Mouse (Mus musculus) embryonic facial prominence, embryonic 14.5 days (tissue): Measurements from ENCODE around the gene Ech1. TPM values are rescaled to one million over a fixed set of nuclear protein-coding genes. Genes with fewer than 3 reads are reported as not detected.
A peak's percentile ranks its signal among the peaks of the same experiment; 100 is the strongest.

Experiments used
- ATAC-seq: fragments of 200-750 bp; cut with Nextera tagmentation; 2 replicates; pipeline ENCODE4 v1.8.0; 2017; ENCODE audit warnings: low read depth, moderate number of reproducible peaks, moderate TSS enrichment
- DNase-seq: peaks from one replicate; pipeline ENCODE4 v3.0.0-alpha.2; 2015; ENCODE audit warnings: low spot score
- H3K27ac ChIP-seq: fragments of 300-500 bp; sonication (generic); replicated peaks from 2 replicates; pipeline ENCODE4 v1.5.1; 2014; ENCODE audit warnings: low read depth, mild to moderate bottlenecking, low read length, moderate library complexity
- H3K27me3 ChIP-seq: fragments of 300-500 bp; sonication (generic); replicated peaks from 2 replicates; pipeline ENCODE4 v1.6.1; 2014; ENCODE audit warnings: low read length; ENCODE audit not compliant: control insufficient read depth, insufficient read depth
- H3K36me3 ChIP-seq: fragments of 300-500 bp; sonication (generic); 2 replicates; pipeline ENCODE4 v1.6.1; 2014; ENCODE audit warnings: low read length, mixed read lengths; ENCODE audit not compliant: control insufficient read depth, insufficient read depth
- H3K4me1 ChIP-seq: fragments of 300-500 bp; sonication (generic); 2 replicates; pipeline ENCODE4 v1.6.1; 2014; ENCODE audit warnings: antibody characterized with exemption, low read length; ENCODE audit not compliant: control insufficient read depth, insufficient read depth
- H3K4me2 ChIP-seq: fragments of 300-500 bp; sonication (generic); 2 replicates; pipeline ENCODE4 v1.6.1; 2014; ENCODE audit warnings: low read depth, mild to moderate bottlenecking, low read length, moderate library complexity, mixed read lengths
- H3K4me3 ChIP-seq: fragments of 300-500 bp; sonication (generic); 2 replicates; pipeline ENCODE4 v1.5.1; 2014; ENCODE audit warnings: low read depth, mild to moderate bottlenecking, low read length
- H3K9ac ChIP-seq: fragments of 300-500 bp; sonication (generic); 2 replicates; pipeline ENCODE4 v1.6.1; 2014; ENCODE audit warnings: low read depth, mild to moderate bottlenecking, low read length, moderate library complexity, mixed read lengths
- H3K9me3 ChIP-seq: fragments of 300-500 bp; sonication (generic); 2 replicates; pipeline ENCODE4 v1.6.1; 2016; ENCODE audit warnings: low read length; ENCODE audit not compliant: control insufficient read depth
- WGBS: fragments of 180-500 bp; shearing (Covaris S2); extraction: QIAGEN DNeasy Blood & Tissue Kit; methylation state at CpG from one replicate; pipeline ENCODE4 v1.1.7; 2014; 5-methylcytosine and 5-hydroxymethylcytosine counted together
- polyA plus RNA-seq: library from polyadenylated mRNA; unstranded; fragments of >200 nt; fragmentation: Nextera tagmentation; extraction: Ambion mirVana; gene quantifications from 2 replicates; pipeline ENCODE4 v1.2.1, GENCODE M21; 2014

The Ech1 gene
- polyA plus RNA-seq, 1 experiment from 2014 or later, result 183 TPM

DNA sequence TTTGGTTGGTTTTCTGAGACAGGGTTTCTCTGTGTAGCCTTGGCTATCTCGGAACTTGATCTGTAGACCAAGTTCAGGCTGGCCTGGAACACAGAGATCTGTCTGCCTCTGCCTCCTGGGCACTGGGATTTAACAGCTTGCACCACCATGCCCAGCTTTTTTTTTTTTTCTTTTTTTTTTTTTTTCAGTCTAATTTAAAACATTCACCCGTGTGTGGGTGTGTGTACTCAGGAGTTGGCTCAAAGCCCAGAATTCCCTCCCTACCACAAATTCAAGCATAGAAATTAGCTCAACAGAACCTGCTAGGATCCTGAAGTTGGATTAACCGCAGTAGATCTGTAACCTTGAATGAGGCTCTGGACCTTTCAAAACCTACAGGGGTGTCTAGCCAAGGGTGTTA lies 2.3 kb downstream of the Ech1 start:
- WGBS, result 38% methylated on average over 3 of the region's 3 CpGs
- Histone ChIP-seq H3K4me3 (no peak overlapping the region), H3K9me3 (no peaks in the 10 kb centered on the region), H3K4me1 (no peaks in the 10 kb centered on the region), H3K27me3 (no peaks in the 10 kb centered on the region), H3K36me3 (peaks cover 43% of the 10 kb centered on the region), H3K27ac (no peak overlapping the region), H3K4me2 (no peak overlapping the region), H3K9ac (no peak overlapping the region)
- ATAC-seq (no peak), DNase-seq (peak; percentile 82)

DNA sequence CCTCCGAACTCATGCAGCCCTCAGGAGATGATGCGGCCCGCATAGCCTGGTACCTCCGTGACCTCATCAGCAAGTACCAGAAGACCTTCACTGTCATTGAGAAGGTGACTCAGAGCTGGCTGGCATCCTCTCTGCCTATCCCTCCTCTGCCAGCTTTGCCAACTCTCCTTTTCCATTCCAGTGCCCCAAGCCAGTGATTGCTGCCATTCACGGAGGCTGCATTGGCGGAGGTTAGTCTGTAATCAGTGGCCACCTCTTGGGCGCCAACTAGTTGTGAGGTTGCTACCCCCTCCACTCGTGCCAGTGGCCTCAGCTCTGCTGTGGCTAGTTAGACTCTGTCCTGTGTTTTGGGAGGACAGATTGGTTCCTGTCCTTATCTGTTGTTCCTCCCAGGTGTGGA lies 4.8 kb downstream of the Ech1 start:
- WGBS, result 95% methylated on average over 8 of the region's 8 CpGs
- Histone ChIP-seq H3K4me2 (no peak overlapping the region), H3K36me3 (peaks cover 31% of the 10 kb centered on the region), H3K4me1 (no peaks in the 10 kb centered on the region), H3K27me3 (no peaks in the 10 kb centered on the region), H3K9me3 (no peaks in the 10 kb centered on the region), H3K4me3 (no peak overlapping the region), H3K27ac (no peak overlapping the region), H3K9ac (no peak overlapping the region)
- DNase-seq (no peak), ATAC-seq (no peak)

DNA sequence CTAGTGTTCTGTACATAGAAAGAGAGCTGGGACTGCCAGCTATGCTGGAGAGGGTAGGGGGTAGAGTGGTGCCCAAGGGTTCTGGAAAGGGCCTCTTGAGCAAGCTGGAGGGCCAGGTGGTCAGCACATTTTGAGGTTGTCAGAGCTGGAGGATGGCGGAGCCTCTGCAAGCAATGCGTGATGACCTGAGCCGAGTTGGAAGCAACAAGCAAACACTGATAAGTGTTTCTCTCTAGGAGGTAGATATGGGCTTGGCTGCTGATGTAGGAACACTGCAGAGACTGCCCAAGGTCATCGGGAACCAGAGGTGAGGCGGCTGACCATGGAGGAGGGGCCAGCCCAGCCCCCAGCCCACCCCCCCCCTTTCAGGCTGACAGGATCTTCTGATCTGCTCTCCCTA lies 6.0 kb downstream of the Ech1 start:
- DNase-seq (no peak), ATAC-seq (no peak)
- H3K4me1 ChIP-seq, result no peaks in the 10 kb centered on the region
- no peak overlapping the region for H3K27ac ChIP-seq
- peaks cover 31% of the 10 kb centered on the region for H3K36me3 ChIP-seq
- no peaks in the 10 kb centered on the region for H3K9me3 ChIP-seq
- H3K4me3 ChIP-seq, result no peak overlapping the region
- no peaks in the 10 kb centered on the region for H3K27me3 ChIP-seq
- H3K4me2 ChIP-seq, result no peak overlapping the region
- H3K9ac ChIP-seq, result no peak overlapping the region
- 91% methylated on average over 3 of the region's 5 CpGs for WGBS

DNA sequence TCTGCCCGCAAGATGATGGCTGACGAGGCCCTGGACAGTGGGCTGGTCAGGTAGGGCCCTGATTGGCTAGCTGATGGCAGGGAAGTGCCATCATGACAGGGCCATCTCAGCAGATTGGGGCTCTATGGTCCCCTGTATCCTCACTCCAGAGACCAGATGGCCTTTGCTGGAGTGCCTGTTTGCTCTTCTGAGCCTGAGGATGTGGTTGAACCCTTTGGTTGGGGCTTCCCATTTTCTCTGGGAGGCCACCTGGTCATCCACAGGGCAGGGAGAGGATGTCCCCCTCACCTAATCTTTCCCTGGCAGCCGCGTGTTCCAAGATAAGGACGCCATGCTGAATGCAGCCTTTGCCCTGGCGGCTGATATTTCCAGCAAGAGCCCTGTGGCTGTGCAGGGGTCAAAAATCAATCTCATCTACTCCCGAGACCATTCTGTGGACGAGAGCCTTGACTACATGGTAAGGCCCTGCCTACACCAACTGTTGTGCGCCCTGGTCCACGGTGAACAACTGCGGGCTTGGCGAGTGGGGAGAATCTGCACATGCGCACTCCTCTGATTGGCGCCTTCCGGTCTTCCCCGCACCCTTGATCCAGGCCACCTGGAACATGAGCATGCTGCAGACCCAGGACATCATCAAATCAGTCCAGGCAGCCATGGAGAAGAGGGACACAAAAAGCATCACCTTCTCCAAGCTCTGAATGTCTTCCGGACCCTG lies 6.6 kb downstream of the Ech1 start:
- no peak overlapping the region for H3K9ac ChIP-seq
- ATAC-seq (no peak), DNase-seq (no peak)
- H3K4me1 ChIP-seq, result no peaks in the 10 kb centered on the region
- no peaks in the 10 kb centered on the region for H3K27me3 ChIP-seq
- H3K36me3 ChIP-seq, result peaks cover 31% of the 10 kb centered on the region
- WGBS, result 90% methylated on average over 17 of the region's 17 CpGs
- no peak overlapping the region for H3K4me3 ChIP-seq
- no peak overlapping the region for H3K4me2 ChIP-seq
- no peaks in the 10 kb centered on the region for H3K9me3 ChIP-seq
- no peak overlapping the region for H3K27ac ChIP-seq

DNA sequence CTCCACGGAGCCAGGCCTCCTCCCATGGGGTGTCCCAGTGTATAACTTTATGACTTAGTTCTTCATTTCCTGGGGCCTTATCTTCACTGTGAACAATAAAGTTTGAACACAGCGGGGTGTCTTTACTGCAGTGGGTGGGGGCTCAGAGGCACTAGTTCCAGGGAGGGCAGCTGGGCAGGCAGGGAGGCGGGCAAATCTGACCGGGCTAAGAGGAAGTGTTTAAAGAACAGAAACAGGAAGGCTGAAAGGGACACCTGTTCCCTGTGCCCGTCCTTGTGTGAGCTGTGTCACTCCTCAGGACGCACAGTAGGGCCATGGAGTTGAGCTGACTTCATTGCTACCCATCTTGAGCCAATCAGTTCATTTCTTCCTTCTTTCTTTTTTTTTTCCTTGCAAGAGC lies 7.1 kb downstream of the Ech1 start:
- H3K4me2 ChIP-seq, result no peak overlapping the region
- peaks cover 31% of the 10 kb centered on the region for H3K36me3 ChIP-seq
- 68% methylated on average over 6 of the region's 6 CpGs for WGBS
- no peak for ATAC-seq
- H3K27me3 ChIP-seq, result no peaks in the 10 kb centered on the region
- H3K4me1 ChIP-seq, result no peaks in the 10 kb centered on the region
- DNase-seq, result no peak
- H3K9ac ChIP-seq, result no peak overlapping the region
- H3K4me3 ChIP-seq, result no peak overlapping the region
- H3K27ac ChIP-seq, result no peak overlapping the region
- H3K9me3 ChIP-seq, result no peaks in the 10 kb centered on the region

DNA sequence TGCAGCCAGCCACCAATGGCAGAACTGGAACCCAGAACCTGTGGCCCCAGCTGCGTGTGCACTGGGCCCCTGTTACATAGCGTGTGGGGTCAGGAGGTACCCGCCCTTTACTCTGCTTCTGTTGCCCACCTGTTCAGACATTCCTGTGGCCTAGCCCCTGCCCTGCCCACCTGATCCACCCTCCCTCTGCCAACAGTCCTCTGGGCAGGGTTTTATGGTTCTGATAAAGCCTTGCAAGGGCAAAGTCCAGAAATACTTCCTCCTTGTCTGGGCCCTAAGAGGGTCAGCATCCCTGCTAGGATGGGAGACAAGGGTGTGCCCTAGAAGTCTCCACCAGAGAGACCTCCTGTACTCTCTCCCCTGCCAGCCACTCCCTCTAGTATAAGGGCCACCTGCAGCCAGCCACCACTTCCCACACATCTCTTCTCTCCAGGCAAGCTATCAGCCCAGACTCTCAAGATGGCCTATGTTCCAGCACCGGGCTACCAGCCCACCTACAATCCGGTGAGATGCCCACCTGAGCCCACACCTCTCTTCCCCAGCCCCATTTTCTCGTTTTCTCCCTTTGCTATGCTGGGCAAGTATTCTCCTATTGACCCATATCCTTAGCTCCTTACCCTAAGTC lies 8.8 kb downstream of the Ech1 start, which contains the start of gene Lgals4:
Gene Lgals4, plus strand, starts transcription at position 132 of the 625 bp plus-strand sequence.
- H3K4me3 ChIP-seq, result no peak within 1 kb of the TSS
- 81% methylated on average over 6 of the region's 6 CpGs for WGBS
- H3K9me3 ChIP-seq, result no peaks in the 10 kb centered on the region
- no peak for DNase-seq
- no peak within 1 kb of the TSS for H3K4me2 ChIP-seq
- peaks cover 31% of the 10 kb centered on the region for H3K36me3 ChIP-seq
- no peaks in the 10 kb centered on the region for H3K4me1 ChIP-seq
- H3K9ac ChIP-seq, result no peak within 1 kb of the TSS
- ATAC-seq, result no peak
- H3K27me3 ChIP-seq, result no peaks in the 10 kb centered on the region
- no peak within 1 kb of the TSS for H3K27ac ChIP-seq

DNA sequence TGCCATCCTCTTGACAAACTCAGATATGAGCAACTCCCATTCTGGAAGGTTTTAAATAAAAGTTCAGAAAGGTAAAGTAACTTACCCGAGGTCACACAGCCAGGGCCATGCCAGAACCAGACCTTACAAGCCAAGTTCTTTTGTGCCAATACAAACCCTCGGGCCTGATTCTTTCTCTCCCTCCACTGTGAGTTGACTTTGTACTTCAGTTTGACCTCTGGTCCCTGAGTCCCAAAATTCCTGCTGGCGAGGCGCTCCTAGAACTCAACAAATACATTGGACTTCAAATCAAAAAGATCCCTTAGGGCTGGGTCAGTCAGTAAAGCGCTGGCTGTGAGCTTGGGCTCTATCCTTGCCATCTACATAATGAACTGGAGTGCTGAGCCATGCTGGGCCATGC lies 11.9 kb downstream of the Ech1 start:
- ATAC-seq (no peak), DNase-seq (no peak)
- Histone ChIP-seq H3K4me2 (no peak overlapping the region), H3K9me3 (no peaks in the 10 kb centered on the region), H3K4me3 (no peak overlapping the region), H3K9ac (no peak overlapping the region), H3K27ac (no peak overlapping the region), H3K27me3 (no peaks in the 10 kb centered on the region), H3K36me3 (peaks cover 4% of the 10 kb centered on the region), H3K4me1 (no peaks in the 10 kb centered on the region)
- WGBS, result 82% methylated on average over 5 of the region's 5 CpGs

DNA sequence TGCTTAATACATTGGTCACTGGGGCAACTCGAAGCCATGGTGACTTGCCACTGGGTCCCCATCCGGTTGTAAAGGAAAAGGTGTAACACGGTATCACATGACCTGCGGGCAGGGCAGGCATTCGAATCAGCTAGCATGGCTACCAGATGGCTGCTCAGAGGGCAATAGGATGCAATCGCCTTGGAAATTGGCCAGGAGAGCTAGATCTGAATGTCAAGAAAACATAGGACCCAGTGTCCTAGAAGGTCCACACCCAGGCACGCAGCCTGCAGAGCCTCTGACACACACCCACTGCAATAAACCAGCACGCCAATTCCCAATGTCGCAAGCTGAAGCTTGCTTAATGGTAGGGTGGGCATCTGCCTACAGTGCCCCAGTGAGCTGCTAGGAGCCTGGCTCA lies 13.3 kb downstream of the Ech1 start:
- WGBS, result 76% methylated on average over 9 of the region's 9 CpGs
- no peaks in the 10 kb centered on the region for H3K27me3 ChIP-seq
- no peak overlapping the region for H3K4me3 ChIP-seq
- ATAC-seq, result no peak
- H3K27ac ChIP-seq, result no peak overlapping the region
- H3K9ac ChIP-seq, result no peak overlapping the region
- DNase-seq, result no peak
- no peaks in the 10 kb centered on the region for H3K36me3 ChIP-seq
- H3K4me2 ChIP-seq, result no peak overlapping the region
- H3K9me3 ChIP-seq, result no peaks in the 10 kb centered on the region
- H3K4me1 ChIP-seq, result no peaks in the 10 kb centered on the region

DNA sequence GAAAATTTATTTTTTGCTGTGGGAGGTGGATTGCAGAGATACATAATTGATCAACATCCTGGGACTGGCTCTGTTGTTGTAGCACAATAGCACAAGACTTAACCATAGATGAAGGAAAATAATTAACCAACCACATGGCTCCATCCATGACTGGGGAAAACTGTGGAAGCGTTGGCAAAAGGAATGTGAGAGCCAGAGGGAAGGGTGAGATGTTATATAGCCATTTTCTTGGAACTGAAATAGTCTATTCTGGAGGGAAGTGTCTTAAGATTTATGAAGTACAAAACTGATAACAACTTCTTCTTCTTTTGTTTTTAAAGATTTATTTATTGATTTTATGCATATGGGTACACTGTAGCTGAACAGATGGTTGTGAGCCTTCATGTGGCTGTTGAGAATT lies 22.3 kb downstream of the Ech1 start:
- Histone ChIP-seq H3K4me3 (no peak overlapping the region), H3K9ac (no peak overlapping the region), H3K36me3 (no peaks in the 10 kb centered on the region), H3K9me3 (no peaks in the 10 kb centered on the region), H3K4me2 (no peak overlapping the region), H3K27me3 (no peaks in the 10 kb centered on the region), H3K27ac (no peak overlapping the region), H3K4me1 (peaks cover 5% of the 10 kb centered on the region; the same call in 1 of the 2 replicates)
- DNase-seq (no peak), ATAC-seq (no peak)
- WGBS, result 76% methylated on average over 1 of the region's 1 CpGs
